Mouse (Mus musculus): ENCODE results near the gene Fam173b. TPM values are rescaled to one million over a fixed set of nuclear protein-coding genes. Genes with fewer than 3 reads are reported as not detected.

The Fam173b gene
- polyA plus RNA-seq, 2 experiments = 12.8 to 13.5 TPM

DNA sequence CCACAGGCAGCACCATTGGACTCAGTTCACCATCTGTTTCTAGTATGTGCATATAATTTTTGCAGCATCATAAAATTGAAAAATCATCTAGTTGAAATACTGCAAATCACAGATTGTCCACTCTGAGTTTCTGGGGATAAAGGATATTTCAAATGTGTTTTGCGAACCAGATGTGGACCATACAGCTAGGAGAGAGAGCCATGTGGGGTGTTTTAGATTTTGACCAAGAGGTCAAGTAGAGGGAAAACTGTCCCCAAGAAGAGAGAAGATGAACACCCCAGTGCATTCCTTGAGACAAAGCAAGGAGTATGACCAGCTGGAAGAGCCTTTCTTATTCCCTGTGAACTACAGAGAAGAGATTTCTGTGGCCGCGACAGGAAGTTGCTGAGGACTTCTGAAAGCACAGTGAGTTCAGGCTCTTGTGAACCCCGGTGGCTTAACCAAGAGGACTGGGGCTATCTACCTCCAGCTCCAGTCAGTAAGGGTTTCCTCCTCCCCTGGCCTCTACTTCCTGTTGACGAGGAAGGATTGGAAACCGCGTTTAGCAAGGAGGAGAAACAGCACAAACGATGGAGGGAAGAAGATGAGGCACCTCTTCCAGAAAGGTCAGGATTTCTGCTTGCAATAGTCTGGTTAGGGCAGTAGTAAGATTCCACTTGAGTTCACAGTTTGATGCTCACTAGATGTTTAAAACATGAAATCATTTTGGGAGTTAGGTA, 46.4 kb downstream of the Fam173b start:
- H3K9me3 ChIP-seq (ENCODE audit: control insufficient read depth, low read length) = no peaks in the 10 kb centered on the region
- no peak overlapping the region for H3K4me3 ChIP-seq (replicated peaks; ENCODE audit: low read length)
- no peak overlapping the region for H3K27ac ChIP-seq (replicated peaks; ENCODE audit: low read depth, low read length)
- H3K36me3 ChIP-seq (ENCODE audit: control insufficient read depth, insufficient read depth, low read length) = no peaks in the 10 kb centered on the region
- H3K4me1 ChIP-seq (ENCODE audit: control insufficient read depth, insufficient read depth, low read length) = peaks cover 13% of the 10 kb centered on the region
- TF ChIP-seq POLR2A (IDR thresholded peaks at IDR 0.05; ENCODE audit: borderline replicate concordance, extremely low read depth, insufficient read depth, insufficient read length) = no peak
- ATAC-seq (ENCODE audit: low FRiP score, low read depth) = no peak
- H3K9ac ChIP-seq (ENCODE audit: low read depth, low read length, severe bottlenecking) = no peak overlapping the region; the same call in 1 of the 2 replicates
- DNase-seq (ENCODE audit: low spot score) = no peak
- no peaks in the 10 kb centered on the region for H3K27me3 ChIP-seq (ENCODE audit: control insufficient read depth, insufficient read depth, low read length)
- H3K4me2 ChIP-seq (replicated peaks; ENCODE audit: low read depth, low read length, severe bottlenecking) = no peak overlapping the region
- WGBS = 71% methylated on average over 8 of the region's 8 CpGs

DNA sequence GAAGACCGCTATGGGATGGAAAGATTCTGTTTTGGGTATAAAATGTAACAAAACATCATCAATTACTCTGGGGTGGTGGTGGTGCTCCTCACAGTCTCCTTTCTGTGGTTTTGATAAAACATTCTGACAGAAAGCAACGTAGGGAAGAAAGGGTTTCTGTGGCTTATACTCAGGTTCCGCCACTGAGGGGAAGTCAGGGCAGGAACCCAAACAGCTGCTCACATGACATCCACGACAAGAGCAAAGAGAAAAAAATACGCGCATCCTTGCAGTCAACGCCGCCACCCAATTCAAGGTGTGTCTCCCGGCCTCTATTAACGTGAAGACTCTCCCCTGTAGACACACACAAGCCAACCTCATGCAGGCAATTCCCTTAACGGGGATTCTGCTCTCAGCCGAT, 48.0 kb downstream of the Fam173b start:
- Histone ChIP-seq H3K36me3 (ENCODE audit: control insufficient read depth, insufficient read depth, low read length) (no peaks in the 10 kb centered on the region), H3K9me3 (ENCODE audit: control insufficient read depth, low read length) (no peaks in the 10 kb centered on the region), H3K4me3 (replicated peaks; ENCODE audit: low read length) (no peak overlapping the region), H3K27ac (replicated peaks; ENCODE audit: low read depth, low read length) (no peak overlapping the region), H3K4me2 (replicated peaks; ENCODE audit: low read depth, low read length, severe bottlenecking) (no peak overlapping the region), H3K27me3 (ENCODE audit: control insufficient read depth, insufficient read depth, low read length) (no peaks in the 10 kb centered on the region), H3K9ac (ENCODE audit: low read depth, low read length, severe bottlenecking) (no peak overlapping the region), H3K4me1 (ENCODE audit: control insufficient read depth, insufficient read depth, low read length) (peaks cover 13% of the 10 kb centered on the region)
- 89% methylated on average over 12 of the region's 12 CpGs for WGBS
- DNase-seq (ENCODE audit: low spot score) = no peak
- ATAC-seq (ENCODE audit: low FRiP score, low read depth) = no peak
- TF ChIP-seq POLR2A (IDR thresholded peaks at IDR 0.05; ENCODE audit: borderline replicate concordance, extremely low read depth, insufficient read depth, insufficient read length) = no peak

DNA sequence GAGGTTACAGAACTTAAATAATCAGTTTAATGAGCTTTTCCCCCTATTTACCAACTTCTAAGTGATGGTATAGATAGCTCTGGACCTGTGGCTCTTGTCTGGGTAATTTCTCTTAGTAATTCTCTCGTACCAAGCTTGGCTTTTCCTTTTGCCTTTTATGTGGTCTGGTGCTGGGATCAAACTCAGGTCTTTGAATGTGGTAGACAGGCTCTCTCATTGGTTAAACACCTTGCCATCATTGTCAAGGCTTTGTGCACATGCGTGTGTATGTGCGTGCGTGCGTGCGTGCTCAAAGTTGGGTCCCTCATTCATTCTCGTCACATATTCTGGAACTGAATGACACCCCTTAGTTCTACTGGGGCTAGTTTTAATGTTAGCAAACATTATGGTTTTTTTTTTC, 49.2 kb downstream of the Fam173b start:
- 85% methylated on average over 7 of the region's 7 CpGs for WGBS
- no peaks in the 10 kb centered on the region for H3K27me3 ChIP-seq (ENCODE audit: control insufficient read depth, insufficient read depth, low read length)
- no peak overlapping the region for H3K27ac ChIP-seq (replicated peaks; ENCODE audit: low read depth, low read length)
- no peak for ATAC-seq (ENCODE audit: low FRiP score, low read depth)
- H3K4me3 ChIP-seq (replicated peaks; ENCODE audit: low read length) = no peak overlapping the region
- H3K9me3 ChIP-seq (ENCODE audit: control insufficient read depth, low read length) = no peaks in the 10 kb centered on the region
- H3K36me3 ChIP-seq (ENCODE audit: control insufficient read depth, insufficient read depth, low read length) = no peaks in the 10 kb centered on the region
- no peak overlapping the region for H3K4me2 ChIP-seq (replicated peaks; ENCODE audit: low read depth, low read length, severe bottlenecking)
- no peak for TF ChIP-seq POLR2A (IDR thresholded peaks at IDR 0.05; ENCODE audit: borderline replicate concordance, extremely low read depth, insufficient read depth, insufficient read length)
- DNase-seq (ENCODE audit: low spot score) = no peak
- peaks cover 13% of the 10 kb centered on the region for H3K4me1 ChIP-seq (ENCODE audit: control insufficient read depth, insufficient read depth, low read length)
- H3K9ac ChIP-seq (ENCODE audit: low read depth, low read length, severe bottlenecking) = no peak overlapping the region

DNA sequence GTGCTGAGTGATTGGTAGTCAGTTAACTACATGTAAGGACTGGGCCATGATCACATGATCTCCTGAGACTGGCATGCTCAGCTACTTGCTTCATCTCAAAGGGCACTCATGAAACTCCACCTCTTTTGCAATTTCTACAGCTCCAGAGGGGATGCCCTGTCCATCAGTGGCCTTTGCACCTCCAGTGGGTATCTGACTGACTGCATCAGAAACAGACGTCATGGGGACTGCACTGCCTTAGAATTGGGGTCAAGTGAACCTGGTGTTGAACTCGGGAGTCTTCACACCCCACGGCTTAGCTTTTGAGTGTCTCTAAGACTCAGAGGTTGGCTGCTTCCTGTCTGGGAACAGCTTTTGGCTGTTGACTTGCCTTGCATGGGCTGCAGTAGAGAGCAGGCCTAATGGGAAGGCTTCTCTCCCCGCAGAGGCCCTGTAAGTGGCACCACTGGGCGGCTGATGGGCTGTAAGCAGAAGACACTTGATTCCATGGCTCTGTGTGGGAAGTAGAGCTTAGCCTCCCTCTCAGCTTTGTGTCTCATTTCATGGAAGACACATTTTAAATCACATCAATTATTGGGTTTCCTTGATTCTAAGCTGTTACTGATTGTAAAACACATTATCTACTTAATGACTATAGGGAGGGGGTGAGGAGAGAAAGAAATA, 58.6 kb downstream of the Fam173b start:
- Histone ChIP-seq H3K9ac (ENCODE audit: low read depth, low read length, severe bottlenecking) (no peak overlapping the region), H3K4me2 (replicated peaks; ENCODE audit: low read depth, low read length, severe bottlenecking) (no peak overlapping the region), H3K9me3 (ENCODE audit: control insufficient read depth, low read length) (no peaks in the 10 kb centered on the region), H3K27me3 (ENCODE audit: control insufficient read depth, insufficient read depth, low read length) (no peaks in the 10 kb centered on the region), H3K4me1 (ENCODE audit: control insufficient read depth, insufficient read depth, low read length) (no peaks in the 10 kb centered on the region), H3K36me3 (ENCODE audit: control insufficient read depth, insufficient read depth, low read length) (no peaks in the 10 kb centered on the region), H3K4me3 (replicated peaks; ENCODE audit: low read length) (no peak overlapping the region), H3K27ac (replicated peaks; ENCODE audit: low read depth, low read length) (no peak overlapping the region)
- WGBS = 74% methylated on average over 5 of the region's 5 CpGs
- ATAC-seq (ENCODE audit: low FRiP score, low read depth) = no peak
- TF ChIP-seq POLR2A (IDR thresholded peaks at IDR 0.05; ENCODE audit: borderline replicate concordance, extremely low read depth, insufficient read depth, insufficient read length) = no peak
- no peak for DNase-seq (ENCODE audit: low spot score)

DNA sequence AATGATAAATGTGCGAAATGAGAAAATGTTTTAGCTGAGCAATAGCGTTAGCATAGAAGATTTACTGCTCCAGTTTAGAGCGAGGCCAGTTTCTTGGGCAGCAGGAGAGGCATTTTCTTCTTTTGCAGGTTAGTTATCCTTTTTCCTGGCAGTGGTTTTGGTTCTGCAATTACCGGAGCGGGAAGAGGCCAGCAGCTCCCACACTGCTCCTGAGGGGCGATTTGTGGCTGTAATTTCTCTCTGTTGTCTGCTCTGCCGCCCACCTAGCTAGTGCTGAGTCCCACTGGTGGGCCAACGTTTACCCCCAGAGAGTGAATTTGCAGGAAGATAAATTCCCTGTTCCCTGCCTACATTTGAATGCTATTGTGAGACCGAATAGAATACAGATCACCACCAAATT, 59.2 kb downstream of the Fam173b start:
- no peaks in the 10 kb centered on the region for H3K9me3 ChIP-seq (ENCODE audit: control insufficient read depth, low read length)
- no peak overlapping the region for H3K9ac ChIP-seq (ENCODE audit: low read depth, low read length, severe bottlenecking)
- no peak for DNase-seq (ENCODE audit: low spot score)
- no peaks in the 10 kb centered on the region for H3K4me1 ChIP-seq (ENCODE audit: control insufficient read depth, insufficient read depth, low read length)
- H3K4me2 ChIP-seq (replicated peaks; ENCODE audit: low read depth, low read length, severe bottlenecking) = no peak overlapping the region
- WGBS = 63% methylated on average over 9 of the region's 9 CpGs
- no peaks in the 10 kb centered on the region for H3K36me3 ChIP-seq (ENCODE audit: control insufficient read depth, insufficient read depth, low read length)
- ATAC-seq (ENCODE audit: low FRiP score, low read depth) = no peak
- TF ChIP-seq POLR2A (IDR thresholded peaks at IDR 0.05; ENCODE audit: borderline replicate concordance, extremely low read depth, insufficient read depth, insufficient read length) = no peak
- H3K27ac ChIP-seq (replicated peaks; ENCODE audit: low read depth, low read length) = no peak overlapping the region
- H3K27me3 ChIP-seq (ENCODE audit: control insufficient read depth, insufficient read depth, low read length) = no peaks in the 10 kb centered on the region
- H3K4me3 ChIP-seq (replicated peaks; ENCODE audit: low read length) = no peak overlapping the region
